Mouse (Mus musculus) kidney, postnatal 4 days (tissue): ENCODE data around the gene R3hdm2.
A peak's percentile ranks its signal among the peaks of the same experiment; 100 is the strongest.

Experiments
- DNase-seq, 2 experiments: peaks; one replicate each; pipeline ENCODE4 v3.0.0; 2021; ENCODE audit warnings: mixed read lengths in 2 of 2

The R3hdm2 gene

DNA sequence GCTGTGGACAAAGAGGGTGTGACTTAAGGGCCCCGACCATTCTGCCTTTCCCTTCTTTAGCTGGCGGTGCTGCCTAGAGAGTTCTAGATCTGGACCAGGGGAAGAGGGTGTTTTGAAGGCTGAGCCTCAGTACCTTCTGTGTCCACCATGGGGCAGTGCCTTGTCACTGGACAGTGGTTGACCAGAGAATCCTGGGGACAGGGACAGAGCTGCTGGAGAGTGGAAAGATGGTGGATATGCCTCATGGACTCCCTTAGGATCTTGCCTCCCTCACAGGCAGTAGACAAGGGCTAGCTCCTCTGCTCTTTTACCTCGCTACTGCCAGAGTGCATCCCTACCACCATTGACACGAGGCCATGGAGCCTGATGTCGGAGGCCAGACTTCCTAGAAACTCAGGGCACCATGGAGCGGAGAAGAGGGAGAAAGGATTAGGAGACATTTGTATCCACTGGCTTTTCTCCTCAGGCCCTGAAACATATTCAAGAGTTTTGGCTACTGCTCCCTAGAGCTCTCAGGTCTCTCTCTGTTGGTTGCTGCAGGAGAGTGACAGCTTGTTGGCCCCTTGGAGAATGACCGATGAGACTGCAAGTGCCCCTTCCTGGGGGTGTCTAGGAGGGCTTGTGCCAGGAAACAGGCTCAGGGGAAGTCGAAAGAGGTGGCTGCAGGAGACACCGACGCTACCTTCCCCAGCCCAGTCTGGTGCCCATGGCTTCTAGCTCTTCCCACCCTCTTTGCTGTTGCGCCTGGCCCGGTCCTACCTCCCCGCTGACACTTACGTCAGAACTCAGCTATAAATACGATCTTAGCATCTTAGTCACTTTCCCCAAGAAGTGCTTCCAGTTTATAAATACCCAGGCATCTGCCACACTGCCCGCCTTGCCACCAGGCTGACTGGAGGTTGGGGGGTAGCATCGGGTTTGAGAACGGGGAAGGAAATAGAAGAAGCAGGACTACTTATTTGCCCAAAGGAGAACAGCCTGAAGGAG, 25.9 kb upstream of the R3hdm2 start, which contains the start of gene Inhbe:
Inhbe (minus strand) TSS at position 503 of the 987 bp plus-strand sequence.
- peak; percentile 59 to 64 for DNase-seq

DNA sequence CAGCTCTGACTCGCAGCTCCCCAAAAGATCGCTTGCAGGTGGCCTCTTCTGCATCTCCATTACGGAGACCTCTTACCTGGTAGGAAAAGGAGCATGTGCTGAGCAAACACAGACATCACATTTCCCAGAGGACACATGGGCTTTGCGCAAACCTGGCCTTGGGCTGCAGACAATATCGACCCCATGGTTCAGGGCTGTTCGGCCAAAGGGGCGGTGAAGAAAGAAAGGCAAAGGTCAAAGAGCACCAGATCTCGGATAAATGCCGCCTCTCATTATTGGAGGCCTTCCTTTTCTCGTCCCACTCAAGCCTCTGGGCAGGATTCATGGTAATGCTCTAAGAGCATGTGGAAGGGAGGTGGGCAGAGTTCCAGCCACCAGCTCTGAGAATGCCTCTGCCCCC, 24.8 kb upstream of the R3hdm2 start:
- DNase-seq = no peak

DNA sequence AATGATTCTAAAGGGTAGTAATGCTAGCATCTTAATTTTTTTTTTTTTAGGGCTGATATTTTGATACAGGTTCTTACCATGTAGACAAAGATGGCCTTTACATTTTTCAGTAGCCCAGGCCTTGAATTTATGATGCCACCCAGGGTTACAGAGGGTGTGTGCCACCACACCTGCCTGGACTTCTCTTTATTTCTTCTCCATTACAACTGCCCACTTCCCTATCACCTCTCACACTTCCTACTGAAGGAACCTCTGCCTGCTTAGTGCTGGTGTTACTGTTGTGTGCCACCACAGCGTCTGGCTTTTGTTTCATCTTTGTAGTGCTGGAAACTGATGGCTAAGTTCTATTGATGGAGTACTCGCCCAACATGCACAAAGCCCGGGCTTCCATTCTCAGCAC, 19.4 kb upstream of the R3hdm2 start:
- DNase-seq = no peak

DNA sequence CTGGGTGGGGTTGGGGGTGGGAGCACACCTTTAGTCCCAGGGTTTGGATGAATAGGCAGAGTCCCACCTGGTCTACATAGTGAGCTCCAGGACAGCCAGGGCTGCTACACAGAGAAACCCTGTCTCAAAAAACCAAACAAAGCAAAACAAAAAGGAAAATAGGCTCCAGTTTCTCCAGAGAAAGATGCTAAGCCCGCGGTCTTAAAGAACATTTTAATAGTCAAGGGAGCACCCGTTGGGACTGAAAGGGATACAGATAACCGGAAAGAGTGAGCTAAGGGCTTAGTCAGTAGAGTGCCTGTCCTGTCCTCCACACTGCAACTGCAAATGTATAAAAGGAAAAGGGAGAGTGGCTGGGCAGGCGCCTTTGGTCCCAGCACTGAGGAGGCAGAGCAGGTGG, 13.0 kb upstream of the R3hdm2 start:
- DNase-seq = no peak

DNA sequence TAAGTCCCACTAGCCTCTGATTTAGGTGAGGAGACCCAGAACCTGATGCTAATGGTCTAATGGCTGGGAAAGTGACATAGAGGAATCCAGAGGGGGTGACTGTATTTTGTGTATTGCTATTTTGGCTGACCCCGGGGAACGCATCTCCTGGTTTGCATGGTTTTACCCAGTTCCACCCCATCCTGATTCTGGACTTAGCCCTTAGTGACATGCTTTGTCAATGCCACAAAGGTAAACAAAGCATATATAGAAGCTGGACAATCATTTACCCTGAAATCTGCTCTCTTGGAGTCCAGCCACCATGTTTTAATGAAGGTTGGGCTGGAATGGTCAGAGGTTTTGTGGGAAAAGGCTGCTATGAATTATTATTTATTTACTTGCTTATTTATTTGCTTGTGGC, 11.9 kb upstream of the R3hdm2 start:
- no peak for DNase-seq

DNA sequence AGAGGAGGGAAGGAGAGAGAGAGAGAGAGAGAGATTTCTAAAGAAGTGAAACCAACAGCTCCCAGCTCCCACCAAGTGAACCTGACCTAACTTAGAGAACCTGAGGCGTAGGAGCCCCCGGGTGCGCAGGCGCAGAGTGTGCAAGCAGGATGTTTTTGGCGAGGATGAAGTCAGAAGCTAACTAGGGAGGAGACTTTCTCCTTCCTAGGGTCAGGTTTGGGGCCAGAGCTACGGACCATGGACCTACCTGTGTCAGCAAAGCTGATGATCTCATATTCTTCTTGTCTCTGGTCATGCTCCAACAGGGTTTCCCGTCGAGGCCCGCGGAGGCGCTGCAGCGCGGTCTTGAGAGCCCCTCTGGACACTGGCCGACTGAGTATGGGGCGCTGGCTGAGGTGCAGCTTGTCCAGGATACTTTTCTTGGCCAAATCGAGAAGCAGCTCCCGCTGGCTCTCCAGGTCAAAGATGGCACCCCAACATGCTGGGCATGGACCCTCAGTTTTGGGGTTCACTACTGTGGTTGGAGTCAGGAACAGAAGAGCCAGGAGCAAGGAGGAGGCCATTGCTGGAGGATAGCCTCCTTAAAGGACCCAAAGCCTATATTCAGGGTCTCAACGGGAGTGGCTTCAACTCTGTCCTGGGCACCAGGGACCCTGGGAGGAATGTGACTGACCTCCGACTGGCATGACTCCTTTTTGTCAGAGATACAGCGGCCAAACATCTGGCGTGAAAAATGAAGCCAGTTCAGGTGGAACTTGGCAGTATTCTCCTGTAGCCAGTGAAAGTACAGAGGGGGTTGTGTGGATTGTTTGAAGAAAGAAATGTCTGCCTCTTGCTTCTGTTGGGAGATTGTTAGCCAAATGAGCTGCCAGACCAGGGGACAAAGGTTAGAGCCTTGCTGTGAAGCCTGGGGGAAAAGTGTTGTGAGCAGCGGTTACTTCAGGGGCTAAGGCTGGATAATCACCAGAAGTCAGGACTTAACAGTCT, 10.0 kb upstream of the R3hdm2 start, which contains the start of gene Inhbc:
Inhbc (minus strand) TSS at position 598 of the 987 bp plus-strand sequence.
- DNase-seq = peak; percentile 17 to 27

DNA sequence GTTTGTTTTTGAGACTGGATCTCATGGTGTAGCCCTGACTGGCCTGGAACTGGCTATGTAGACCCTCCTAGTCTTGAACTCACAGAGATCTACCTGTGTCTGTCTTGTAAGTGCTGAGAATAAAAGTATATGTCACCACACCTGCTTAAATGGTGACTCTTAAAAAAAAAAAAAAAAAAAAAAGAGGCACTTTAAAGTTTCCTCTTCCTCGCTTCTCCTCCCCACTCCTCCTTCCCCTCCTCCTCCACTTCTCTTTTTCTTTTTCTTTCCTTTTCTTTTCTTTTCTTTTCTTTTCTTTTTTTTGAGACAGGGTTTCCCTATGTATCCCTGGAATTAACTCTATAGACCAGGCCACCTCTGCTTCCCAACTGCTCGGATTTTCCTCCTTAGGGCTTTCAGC, 9.1 kb upstream of the R3hdm2 start:
- DNase-seq = no peak

DNA sequence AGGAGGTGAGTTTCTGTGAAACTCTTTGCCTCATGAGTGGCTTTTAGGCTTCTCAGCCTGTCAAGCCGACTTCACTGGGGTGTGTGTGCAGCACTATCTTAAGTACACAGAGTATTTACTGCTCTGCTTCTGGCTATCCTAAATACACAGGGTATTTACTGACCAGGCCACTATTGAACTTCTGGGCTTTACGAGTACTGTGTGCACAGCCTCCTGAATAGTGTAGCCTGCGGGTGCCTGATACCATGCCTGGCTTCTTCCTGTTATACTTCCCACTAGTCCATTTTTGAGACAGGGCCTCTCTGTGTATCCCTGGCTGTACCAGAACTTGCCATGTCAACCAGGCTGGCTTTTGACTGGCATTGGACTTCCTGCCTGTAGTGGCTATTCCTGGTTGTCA, 2.4 kb upstream of the R3hdm2 start:
- no peak for DNase-seq

DNA sequence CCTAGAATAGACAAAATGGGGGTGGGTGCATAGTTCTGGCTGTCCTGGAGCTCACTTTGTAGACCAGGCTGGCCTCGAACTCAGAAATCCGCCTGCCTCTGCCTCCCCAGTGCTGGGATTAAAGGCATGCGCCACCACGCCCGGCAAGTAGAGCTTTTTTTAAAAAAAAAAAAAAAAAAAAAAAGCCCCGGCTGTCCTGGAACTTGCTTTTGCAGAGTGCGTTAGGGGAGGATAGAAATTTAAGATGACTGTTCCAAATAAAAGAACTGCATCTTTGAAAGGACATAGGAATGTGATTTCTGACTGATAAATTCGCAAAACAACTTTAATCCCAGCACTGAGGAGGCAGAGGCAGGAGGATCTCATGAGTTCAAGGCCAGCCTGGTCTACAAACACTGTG, 473 bp upstream of the R3hdm2 start:
- no peak for DNase-seq

DNA sequence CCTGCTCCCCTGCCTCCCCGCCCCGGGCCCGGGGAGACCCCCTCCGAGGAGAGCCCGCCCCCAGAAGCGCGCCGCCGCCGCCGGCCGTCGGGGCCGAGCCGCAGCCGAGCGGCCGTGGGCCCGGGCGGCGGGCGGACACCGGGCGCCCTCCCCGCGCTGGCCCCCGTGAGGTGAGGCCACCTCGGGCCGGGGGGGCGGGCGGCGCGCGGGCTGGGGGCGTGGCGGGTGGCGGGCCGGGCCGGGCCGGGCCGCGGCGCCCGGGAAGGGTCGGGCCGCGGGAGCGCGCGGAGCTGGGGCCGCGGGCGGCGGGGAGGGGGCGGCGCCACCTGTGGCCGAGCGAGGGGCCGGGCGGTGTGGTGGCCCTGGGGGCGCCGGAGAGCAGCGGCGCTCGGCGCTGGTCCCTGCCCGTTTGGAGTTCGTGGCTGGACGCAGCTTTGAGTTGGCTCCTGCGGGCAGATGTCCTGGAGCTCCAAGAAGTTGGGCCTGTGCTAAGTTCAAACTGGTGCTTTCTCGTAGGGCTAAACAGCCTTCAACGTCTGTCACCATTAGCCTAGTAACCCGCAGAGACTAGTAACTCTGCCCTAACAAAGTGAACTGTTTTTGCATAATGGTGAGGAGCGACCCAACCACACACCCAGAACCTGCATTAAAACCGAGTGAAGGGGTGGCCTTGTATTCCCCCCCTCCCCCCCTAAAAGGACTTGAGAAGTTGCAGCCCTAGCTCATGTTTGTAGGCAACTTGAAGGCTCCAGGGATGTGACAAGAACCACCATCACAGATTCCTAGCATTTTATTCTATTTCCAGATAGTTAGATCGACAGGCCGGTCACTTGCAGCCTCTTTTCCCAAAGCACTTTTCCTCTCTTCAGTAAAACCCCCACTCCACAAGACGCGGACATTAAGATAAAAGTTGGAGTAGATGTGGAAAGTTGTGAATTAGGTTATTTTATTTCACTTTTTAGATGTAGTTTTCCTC, 928 bp downstream of the R3hdm2 start:
- peak; percentile 79 to 87 for DNase-seq

DNA sequence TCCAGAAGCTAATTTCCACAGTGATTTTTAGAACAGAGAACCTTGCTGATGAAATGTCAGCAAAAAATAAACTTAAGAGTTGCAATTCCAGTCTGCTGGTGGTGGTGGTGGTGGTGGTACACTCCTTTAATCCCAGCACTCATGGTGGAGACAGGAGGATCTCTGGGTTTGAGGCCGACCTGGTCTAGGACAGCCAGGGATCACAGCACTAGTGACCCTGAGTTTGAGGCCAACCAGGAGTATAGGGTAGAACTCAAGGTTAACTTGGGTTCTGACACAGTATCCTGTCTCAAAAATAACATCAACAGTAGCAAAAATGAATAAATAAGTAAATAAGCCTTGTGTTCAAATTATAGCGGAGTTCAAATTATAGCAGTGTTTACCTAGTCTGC, 1.6 kb downstream of the R3hdm2 start:
- DNase-seq = no peak

DNA sequence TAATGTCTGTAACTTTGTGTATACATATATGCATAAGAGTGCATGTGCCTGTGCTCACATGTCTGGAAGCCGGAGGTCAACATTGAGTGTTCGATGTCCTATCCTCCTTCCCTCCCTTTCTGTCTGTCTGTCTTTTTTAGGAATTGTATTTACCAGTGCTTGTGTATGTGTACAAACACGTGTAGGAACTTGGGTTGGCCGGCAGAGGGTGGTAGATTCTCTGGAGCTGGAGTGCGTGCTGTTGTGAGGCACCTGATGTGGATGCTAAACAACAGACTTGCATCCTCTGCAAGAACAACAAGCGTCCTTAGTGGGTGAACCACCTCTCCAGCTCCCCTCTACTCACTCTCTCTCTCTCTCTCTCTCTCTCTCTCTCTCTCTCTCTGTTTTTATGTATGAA, 11.6 kb downstream of the R3hdm2 start:
- DNase-seq = no peak

DNA sequence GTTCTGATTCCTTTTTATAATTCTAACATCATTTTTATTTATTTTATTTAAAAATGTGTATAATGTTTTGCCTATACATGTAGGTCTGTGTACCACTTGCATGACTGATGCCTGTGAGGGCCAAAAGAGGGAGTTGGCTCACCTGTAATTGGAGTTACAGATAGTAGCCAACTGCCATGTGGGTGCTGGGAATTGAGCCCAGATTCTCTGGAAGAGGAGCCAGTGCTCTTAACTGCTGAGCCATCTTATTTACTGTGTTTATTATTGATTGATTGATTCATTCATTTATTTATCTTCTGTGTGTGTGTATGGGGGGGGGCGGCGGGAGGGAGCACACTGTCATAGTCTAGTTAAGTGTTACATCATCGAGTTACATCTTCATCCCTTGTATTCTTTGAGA, 24.6 kb downstream of the R3hdm2 start:
- DNase-seq = no peak

DNA sequence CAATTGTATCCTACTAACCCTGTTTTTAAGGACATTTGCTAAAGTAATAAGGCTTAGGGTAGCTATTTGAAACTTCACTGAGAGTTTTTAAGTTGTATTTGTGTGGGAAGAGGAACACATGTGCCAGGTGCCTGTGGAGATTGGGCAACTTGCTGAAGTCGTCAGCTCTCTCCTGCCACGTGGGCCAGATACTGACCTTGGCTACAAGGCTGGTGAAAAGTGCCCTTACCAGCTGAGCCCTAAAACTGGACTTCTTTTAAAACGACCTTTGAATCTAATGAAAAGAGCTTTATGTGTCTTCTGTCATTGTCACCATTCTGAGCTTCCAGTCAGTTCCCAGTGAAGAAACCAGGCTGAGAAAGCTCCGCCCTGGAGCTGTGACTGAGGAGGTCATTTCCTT, 27.3 kb downstream of the R3hdm2 start:
- DNase-seq = no peak

DNA sequence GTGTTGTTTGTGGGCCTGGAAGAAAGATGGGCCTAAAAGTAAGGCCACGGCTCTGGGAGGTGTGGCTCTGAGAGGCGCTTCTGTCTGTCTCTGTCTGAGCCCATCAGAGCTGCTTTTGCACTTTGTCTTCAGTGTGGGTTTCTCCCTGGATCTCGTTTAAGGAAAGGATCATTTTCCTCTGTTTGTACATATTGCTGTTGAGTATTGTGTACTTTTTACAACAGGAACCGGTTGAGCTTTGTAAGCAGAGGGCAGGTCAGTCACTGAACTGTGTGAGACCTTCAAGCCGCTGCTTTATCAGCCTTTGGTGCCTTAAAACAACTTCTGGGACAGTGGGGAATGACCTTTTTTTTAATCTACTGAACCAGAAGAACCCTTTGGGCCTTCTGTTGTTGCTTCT, 32.0 kb downstream of the R3hdm2 start:
- DNase-seq = no peak

DNA sequence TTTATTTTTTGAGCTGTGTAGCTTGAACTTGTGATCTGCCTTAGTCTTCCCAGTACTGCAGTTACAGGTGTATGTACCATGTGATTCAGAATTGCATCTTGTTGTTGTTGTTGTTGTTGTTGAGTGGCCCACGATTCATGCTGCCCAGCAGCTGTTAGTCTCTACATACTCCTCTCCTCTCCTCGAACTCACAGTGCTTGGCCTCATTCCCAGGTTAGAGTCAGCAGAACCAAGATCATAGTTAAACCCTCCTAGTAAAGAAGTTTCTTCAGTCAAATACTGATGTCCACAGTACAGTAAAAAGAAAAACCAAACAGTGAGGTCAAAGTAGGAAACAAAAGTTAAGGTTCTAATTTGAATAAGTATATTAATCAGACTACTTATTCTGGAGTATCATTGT, 32.6 kb downstream of the R3hdm2 start:
- no peak for DNase-seq

DNA sequence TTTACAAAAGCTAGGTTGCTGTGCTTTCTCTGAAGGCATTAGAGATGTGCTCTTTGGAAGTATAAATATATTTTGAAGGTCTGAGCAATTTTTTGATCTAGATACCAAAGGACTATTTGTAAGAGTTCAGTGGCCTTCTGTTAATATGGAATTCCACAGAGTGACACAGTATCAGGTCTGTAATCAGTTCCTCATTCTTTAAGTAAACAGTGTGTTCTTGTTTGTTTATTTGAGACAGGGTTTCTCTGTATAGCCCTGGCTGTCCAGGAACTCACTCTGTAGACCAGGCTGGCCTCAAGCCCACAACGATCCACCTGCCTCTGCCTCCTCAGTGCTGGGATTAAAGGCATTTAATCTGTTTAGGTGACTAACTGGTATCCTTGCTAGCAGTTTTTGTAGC, 33.5 kb downstream of the R3hdm2 start:
- DNase-seq = no peak

DNA sequence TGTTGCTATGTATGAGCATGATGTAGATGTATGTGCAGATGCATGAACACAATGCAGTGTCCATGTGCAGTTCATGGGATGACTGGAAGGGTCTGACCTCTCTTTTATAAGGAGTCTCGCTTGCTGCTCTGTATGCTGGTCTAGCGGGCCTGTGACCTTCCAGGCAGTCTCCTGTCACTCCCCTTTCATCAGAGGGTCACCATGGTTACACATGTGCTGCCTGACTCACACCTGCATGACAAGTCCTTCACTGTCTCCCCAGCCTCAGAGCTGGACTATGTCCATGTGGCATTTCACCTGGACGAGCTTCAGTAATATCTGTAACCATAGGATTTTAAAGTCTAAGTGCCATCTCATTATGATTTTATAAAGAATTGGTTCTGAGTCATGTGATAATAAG, 34.0 kb downstream of the R3hdm2 start:
- no peak for DNase-seq

DNA sequence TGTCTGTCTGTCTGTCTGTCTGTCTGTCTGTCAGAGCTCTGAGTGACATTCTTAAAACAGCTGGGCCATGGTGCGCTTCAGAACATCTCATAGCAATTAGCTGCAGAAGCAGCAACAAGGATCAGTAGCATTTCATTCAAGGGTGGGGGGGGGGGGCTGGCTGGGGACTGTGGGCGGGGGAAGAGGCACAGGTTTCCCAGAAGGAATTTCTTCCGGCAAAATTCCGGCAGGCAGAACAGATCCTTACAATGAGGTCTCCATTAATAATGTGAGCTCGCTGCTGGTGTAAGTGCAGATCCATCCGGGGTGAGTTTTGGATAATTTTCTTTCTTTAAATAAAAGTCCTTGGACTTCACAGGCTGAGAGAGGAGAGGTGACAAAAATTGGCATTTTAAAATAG, 40.0 kb downstream of the R3hdm2 start:
- DNase-seq = no peak

DNA sequence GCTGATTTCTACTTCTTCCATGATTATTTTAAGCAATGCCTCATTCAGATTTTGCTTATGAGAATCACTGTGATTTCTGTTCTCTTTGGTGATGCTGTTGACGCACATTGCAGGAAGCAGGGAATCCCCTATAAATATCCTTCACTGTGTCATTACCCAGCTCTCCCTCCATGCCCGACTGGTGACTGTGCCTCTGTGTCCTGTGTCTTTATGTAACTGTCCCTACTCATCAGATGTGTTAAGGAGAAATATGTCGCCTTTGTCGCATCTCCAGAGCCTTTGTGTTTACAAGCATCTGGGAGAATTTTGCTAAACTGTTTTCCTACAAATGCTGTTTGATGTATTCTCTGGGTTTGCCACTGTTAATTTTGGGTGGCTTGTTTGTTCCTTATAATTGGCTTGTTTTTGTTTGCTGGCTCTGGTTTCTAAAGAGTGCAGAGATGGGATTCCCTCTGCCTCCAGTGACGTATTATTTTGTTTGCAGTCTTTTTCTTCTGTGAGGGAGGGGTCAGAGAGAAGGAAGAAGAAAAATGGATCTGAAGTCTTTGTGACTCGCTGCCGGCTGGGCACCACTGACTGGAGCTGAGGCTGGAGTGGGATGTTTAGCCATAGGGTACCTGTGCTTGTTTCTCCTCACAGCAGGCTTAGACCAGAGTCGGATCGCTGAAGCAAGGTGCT, 40.7 kb downstream of the R3hdm2 start:
- peak; percentile 17 to 25 for DNase-seq

DNA sequence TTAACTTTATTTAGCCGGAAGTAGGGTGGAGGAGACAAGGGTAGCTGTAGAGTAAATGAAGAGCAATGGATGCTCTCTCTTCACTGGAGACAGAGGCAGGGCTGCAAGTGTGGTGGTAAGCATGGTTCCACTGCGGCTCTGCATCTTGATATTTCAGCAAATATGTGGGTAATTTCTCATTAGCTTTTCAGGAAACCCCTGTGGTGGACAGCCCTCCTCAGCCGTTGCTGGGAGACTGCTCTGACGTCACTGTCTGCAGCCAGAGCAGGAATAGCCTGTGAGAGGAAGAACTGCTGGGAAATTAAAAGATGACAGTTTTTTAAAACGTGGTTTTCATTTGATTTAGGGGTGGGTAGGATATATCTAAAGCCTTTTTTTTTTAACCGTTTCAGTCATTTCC, 41.9 kb downstream of the R3hdm2 start:
- DNase-seq = peak; percentile 74 to 76

DNA sequence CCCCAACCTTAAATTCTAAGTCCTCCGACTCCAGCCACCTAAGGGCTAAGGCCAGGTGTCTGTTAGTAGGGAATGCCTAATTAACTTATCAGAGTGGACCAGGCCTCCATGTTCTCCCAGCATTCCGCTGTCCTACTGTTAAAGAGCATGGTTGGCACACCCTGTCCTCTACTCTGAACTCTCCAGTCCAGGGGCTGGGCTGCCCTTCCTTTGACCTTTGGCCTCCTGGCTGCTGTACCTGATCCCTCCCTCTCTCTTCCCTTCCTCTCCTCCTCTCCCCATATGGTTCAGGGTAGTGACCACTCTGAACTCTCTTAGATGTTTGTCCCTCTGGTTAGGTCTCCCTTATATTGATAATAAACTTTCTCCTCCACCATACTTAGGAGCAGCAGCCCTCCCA, 45.7 kb downstream of the R3hdm2 start:
- DNase-seq = no peak
